Comparison of ENCODE assay signal across 22 mouse cellular contexts in the genomic region with DNA sequence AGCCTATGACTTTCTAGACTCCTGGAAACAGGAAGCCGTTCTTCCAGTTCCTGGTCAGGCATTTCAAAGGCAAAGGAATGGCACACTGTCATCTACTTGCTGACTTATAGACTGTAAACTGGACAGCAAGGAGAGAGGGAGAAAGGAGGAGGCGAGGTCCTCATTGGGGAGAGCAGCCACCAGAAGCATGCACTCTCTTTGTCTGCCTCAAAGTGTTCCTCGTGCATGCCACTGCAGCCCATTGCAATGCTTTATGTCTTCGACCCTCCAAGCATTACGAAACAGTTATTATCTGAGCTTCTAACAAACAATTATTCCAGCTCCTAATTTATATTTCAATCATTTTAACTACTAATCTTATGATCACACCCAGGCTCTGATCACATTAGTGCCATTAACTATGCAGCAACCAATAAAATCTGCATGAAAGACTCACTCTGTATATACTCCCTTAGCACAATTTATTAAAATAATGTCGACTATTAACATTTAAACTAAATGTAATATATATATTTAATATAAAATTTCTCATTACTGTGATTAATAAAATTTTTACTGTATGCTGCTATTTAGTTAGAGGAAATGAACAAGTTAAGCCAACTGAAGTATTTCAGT.
DNase-seq lines count a peak whose midpoint lies in the region; ATAC-seq lines count a peak whose summit lies in the region.
"Had no signal": no experiment of that assay in that cellular context is flagged by ENCODE, and none has a peak within 500 bp of the region (broad histone marks: within the 10 kb centered on the region; RNA-seq: fewer than 3 reads in every experiment).

No protein-coding gene starts in this region.

- H3K27ac ChIP-seq in neural tube, embryonic 13.5 days (replicated peaks), result 0 out of 2 replicates have a peak overlapping the region, but pooled peaks have one; percentile 46
- peak overlapping the region; percentile 28 for H3K27ac ChIP-seq in neural tube, embryonic 14.5 days (ENCODE audit: low read depth, low read length)
- H3K27ac ChIP-seq in neural tube, embryonic 15.5 days (replicated peaks), result 0 out of 2 replicates have a peak overlapping the region, but pooled peaks have one; percentile 10

- H3K4me2 ChIP-seq in neural tube, embryonic 13.5 days, result no peak overlapping the region
- H3K4me2 ChIP-seq in neural tube, embryonic 14.5 days (ENCODE audit: low read depth, low read length), result no peak overlapping the region
- H3K4me2 ChIP-seq in neural tube, embryonic 15.5 days, result no peak overlapping the region

- no peak for DNase-seq in neural tube, embryonic 10.5 days (ENCODE audit: extremely low spot score, low spot score)
- DNase-seq in gastrocnemius, adult 8-10 months (ENCODE audit: low spot score in 2 of 2), result no peak
- DNase-seq: adrenal gland, adult 2 months; adrenal gland, adult 8-10 months; adrenal gland, postnatal 10 days; adrenal gland, postnatal 14 days; adrenal gland, postnatal 25 days; adrenal gland, postnatal 36 days; B cell, adult 2 months; cerebellum, adult 11 months; cerebellum, adult 11-12 months had no signal

- WGBS in neural tube, embryonic 13.5 days, result 66% methylated on average over 6 of the region's 6 CpGs
- 55% methylated on average over 6 of the region's 6 CpGs for WGBS in neural tube, embryonic 14.5 days
- WGBS in neural tube, embryonic 15.5 days, result 58% methylated on average over 6 of the region's 6 CpGs

- no peaks in the 10 kb centered on the region for H3K27me3 ChIP-seq in megakaryocyte, embryonic 14.5 days (replicated peaks)
- H3K27me3 ChIP-seq in neural tube, embryonic 13.5 days, result no peaks in the 10 kb centered on the region
- H3K27me3 ChIP-seq in neural tube, embryonic 14.5 days (ENCODE audit: control insufficient read depth, insufficient read depth, low read length), result no peaks in the 10 kb centered on the region
- no peaks in the 10 kb centered on the region for H3K27me3 ChIP-seq in neural tube, embryonic 15.5 days (replicated peaks)
- H3K27me3 ChIP-seq: CH12.LX, Patski had no signal

- H3K9ac ChIP-seq in neural tube, embryonic 13.5 days, result no peak overlapping the region
- H3K9ac ChIP-seq in neural tube, embryonic 14.5 days (replicated peaks; ENCODE audit: low read depth, low read length), result no peak overlapping the region
- no peak overlapping the region for H3K9ac ChIP-seq in neural tube, embryonic 15.5 days (replicated peaks)

- H3K36me3 ChIP-seq in megakaryocyte, embryonic 14.5 days (replicated peaks; ENCODE audit: low read length), result no peaks in the 10 kb centered on the region
- H3K36me3 ChIP-seq in neural tube, embryonic 13.5 days, result no peaks in the 10 kb centered on the region
- no peaks in the 10 kb centered on the region for H3K36me3 ChIP-seq in neural tube, embryonic 14.5 days (ENCODE audit: control insufficient read depth, insufficient read depth, low read length)
- no peaks in the 10 kb centered on the region for H3K36me3 ChIP-seq in neural tube, embryonic 15.5 days
- H3K36me3 ChIP-seq: G1E had no signal

- no peak for ATAC-seq in megakaryocyte, adult 5-6 weeks (ENCODE audit: poor library complexity, severe bottlenecking)
- peak; percentile 71; the same call in 1 of the 2 replicates for ATAC-seq in neural tube, embryonic 13.5 days (ENCODE audit: low read depth)
- ATAC-seq in neural tube, embryonic 14.5 days (ENCODE audit: low read depth), result peak; percentile 85
- ATAC-seq in neural tube, embryonic 15.5 days (ENCODE audit: low FRiP score), result peak; percentile 75
- ATAC-seq in monocyte, adult 5-6 weeks (replicated peaks; ENCODE audit: insufficient number of reproducible peaks, low FRiP score, low TSS enrichment, poor library complexity, severe bottlenecking), result no peak
- ATAC-seq: activated CD4-positive, CD25-positive, alpha-beta regulatory T cell, adult 4 months; CD4-positive, CD25-positive, alpha-beta regulatory T cell, adult 4 months; Patski had no signal

- no peaks in the 10 kb centered on the region for H3K4me1 ChIP-seq in megakaryocyte, embryonic 14.5 days
- H3K4me1 ChIP-seq in neural tube, embryonic 13.5 days (replicated peaks), result peaks cover 8% of the 10 kb centered on the region
- no peaks in the 10 kb centered on the region for H3K4me1 ChIP-seq in neural tube, embryonic 14.5 days (ENCODE audit: control insufficient read depth, insufficient read depth, low read length)
- no peaks in the 10 kb centered on the region for H3K4me1 ChIP-seq in neural tube, embryonic 15.5 days

- H3K4me3 ChIP-seq in megakaryocyte, embryonic 14.5 days (replicated peaks), result peak overlapping the region; percentile 28
- H3K4me3 ChIP-seq in neural tube, embryonic 13.5 days, result no peak overlapping the region
- H3K4me3 ChIP-seq in neural tube, embryonic 14.5 days (ENCODE audit: low read depth, low read length), result no peak overlapping the region
- no peak overlapping the region for H3K4me3 ChIP-seq in neural tube, embryonic 15.5 days (replicated peaks)

- no peaks in the 10 kb centered on the region; the same call in 1 of the 2 replicates for H3K9me3 ChIP-seq in megakaryocyte, embryonic 14.5 days
- no peaks in the 10 kb centered on the region for H3K9me3 ChIP-seq in neural tube, embryonic 13.5 days
- no peaks in the 10 kb centered on the region for H3K9me3 ChIP-seq in neural tube, embryonic 14.5 days (ENCODE audit: control insufficient read depth, low read length)
- no peaks in the 10 kb centered on the region for H3K9me3 ChIP-seq in neural tube, embryonic 15.5 days (replicated peaks)
- H3K9me3 ChIP-seq: G1E had no signal

Comparison
In these comparisons a context has a peak if more than half of its experiments do, and no peak if none do; other contexts are left out.
1. ATAC-seq: peak in neural tube, embryonic 13.5 days (single experiment), neural tube, embryonic 14.5 days (single experiment) and neural tube, embryonic 15.5 days (single experiment); none in megakaryocyte, adult 5-6 weeks (single experiment) and monocyte, adult 5-6 weeks (single experiment).
2. Peak in every context shown above with its lines, with median percentiles within 50 percentile points of each other: H3K27ac ChIP-seq.